Mouse (Mus musculus): ENCODE results near the gene Adipoq. TPM values are rescaled to one million over a fixed set of nuclear protein-coding genes. Genes with fewer than 3 reads are reported as not detected.

Gene Adipoq
- polyA plus RNA-seq, 2 experiments = 0.26 to 0.29 TPM

DNA sequence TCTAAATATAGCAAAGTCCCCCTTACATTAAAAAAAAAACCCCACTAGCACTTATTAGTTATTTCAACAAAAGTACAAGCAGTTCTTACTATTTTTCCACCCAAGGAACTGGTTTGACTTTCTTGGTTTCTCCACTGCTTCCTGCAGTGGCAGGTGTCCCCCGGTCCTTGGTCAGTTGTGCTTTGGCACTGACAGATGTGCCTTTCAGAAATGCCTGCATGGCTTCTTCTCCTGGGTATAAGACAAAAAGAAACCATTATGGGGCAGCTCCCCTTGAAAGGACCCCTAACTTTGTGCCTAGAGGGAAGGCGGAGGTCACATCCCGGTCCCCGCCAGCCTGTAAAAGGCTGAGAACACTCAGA is 19.0 kb upstream of the Adipoq start:
- Histone ChIP-seq H3K9me3 (ENCODE audit: control insufficient read depth, low read length) (no peaks in the 10 kb centered on the region), H3K9ac (ENCODE audit: low read depth, low read length, severe bottlenecking) (peak overlapping the region; percentile 96), H3K4me1 (ENCODE audit: control insufficient read depth, insufficient read depth, low read length) (peaks cover 11% of the 10 kb centered on the region; the same call in 1 of the 2 replicates), H3K4me3 (replicated peaks; ENCODE audit: low read length) (peak overlapping the region; percentile 73), H3K27me3 (ENCODE audit: control insufficient read depth, insufficient read depth, low read length) (no peaks in the 10 kb centered on the region), H3K36me3 (ENCODE audit: control insufficient read depth, insufficient read depth, low read length) (peaks cover 14% of the 10 kb centered on the region), H3K4me2 (replicated peaks; ENCODE audit: low read depth, low read length, severe bottlenecking) (peak overlapping the region; percentile 63), H3K27ac (replicated peaks; ENCODE audit: low read depth, low read length) (peak overlapping the region; percentile 98)
- ATAC-seq (ENCODE audit: low FRiP score, low read depth) (peak; percentile 14; the same call in 1 of the 2 replicates), DNase-seq (ENCODE audit: low spot score) (no peak)
- no peak for TF ChIP-seq POLR2A (IDR thresholded peaks at IDR 0.05; ENCODE audit: borderline replicate concordance, extremely low read depth, insufficient read depth, insufficient read length)
- 0% methylated on average over 4 of the region's 4 CpGs for WGBS

DNA sequence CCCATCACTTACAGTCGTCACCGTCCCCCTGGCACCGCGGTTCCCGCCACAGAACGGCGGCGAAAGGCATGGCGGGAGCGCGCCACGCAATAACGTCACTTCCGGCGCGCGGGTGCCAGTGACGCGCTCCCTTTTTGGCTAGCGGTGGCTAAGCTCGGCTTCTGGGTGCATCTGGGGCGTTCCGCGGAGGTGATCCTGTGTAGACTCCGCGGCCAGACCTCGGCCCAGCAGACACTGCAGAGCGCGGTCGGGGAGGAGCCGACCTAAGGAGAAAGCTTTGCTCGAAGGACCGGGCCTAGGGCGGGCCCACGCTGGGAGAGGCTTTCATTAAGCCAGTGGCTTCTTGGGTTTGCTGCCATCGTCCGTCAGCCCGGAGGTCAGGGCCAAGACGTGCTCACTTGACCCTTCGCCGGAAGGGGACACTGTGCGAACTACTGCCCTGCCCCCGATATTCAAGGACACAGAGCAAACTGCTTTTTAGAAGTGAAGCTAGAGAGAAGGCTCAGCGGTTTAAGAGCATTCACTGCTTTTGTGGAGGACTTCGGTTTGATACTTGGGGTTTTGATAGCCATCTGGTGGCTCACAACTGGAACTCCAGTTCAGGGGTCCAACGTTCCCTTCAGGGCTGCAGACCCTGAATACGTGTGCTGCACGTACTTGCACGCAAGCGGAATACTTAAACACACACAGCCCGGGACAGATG is 18.5 kb upstream of the Adipoq start, which contains the start of gene Rfc4:
TSS of gene Rfc4 (minus strand) at position 65 of the 703 bp plus-strand sequence.
- under 1% methylated on average over 47 of the region's 51 CpGs for WGBS
- DNase-seq (ENCODE audit: low spot score) = peak; percentile 92
- TF ChIP-seq POLR2A (IDR thresholded peaks at IDR 0.05; ENCODE audit: borderline replicate concordance, extremely low read depth, insufficient read depth, insufficient read length) = peak; percentile 65; the same call in 1 of the 2 replicates

DNA sequence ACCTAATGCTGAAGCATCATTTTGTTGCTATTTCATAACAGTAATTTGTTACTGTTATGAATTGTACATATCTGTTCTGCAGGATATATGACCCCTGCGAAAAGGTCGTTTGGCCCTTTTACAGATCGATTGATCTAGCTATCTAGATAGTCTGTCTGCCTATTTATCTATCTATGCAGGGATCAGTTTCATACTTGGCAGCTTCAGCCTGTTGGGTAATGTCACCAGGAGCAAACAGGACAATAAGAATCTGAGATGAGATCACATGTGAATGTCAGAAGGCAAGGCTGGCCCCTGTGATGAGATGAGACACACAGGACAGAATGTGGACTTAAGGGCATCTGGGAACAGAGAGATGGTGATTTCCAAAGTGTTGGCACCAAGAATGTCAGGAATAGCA is 16.0 kb upstream of the Adipoq start:
- Histone ChIP-seq H3K9me3 (ENCODE audit: control insufficient read depth, low read length) (no peaks in the 10 kb centered on the region), H3K27ac (replicated peaks; ENCODE audit: low read depth, low read length) (no peak overlapping the region), H3K36me3 (ENCODE audit: control insufficient read depth, insufficient read depth, low read length) (no peaks in the 10 kb centered on the region), H3K4me3 (replicated peaks; ENCODE audit: low read length) (no peak overlapping the region), H3K4me2 (replicated peaks; ENCODE audit: low read depth, low read length, severe bottlenecking) (no peak overlapping the region), H3K4me1 (ENCODE audit: control insufficient read depth, insufficient read depth, low read length) (peaks cover 11% of the 10 kb centered on the region; the same call in 1 of the 2 replicates), H3K27me3 (ENCODE audit: control insufficient read depth, insufficient read depth, low read length) (no peaks in the 10 kb centered on the region), H3K9ac (ENCODE audit: low read depth, low read length, severe bottlenecking) (no peak overlapping the region)
- ATAC-seq (ENCODE audit: low FRiP score, low read depth) (no peak), DNase-seq (ENCODE audit: low spot score) (no peak)
- WGBS = 87% methylated on average over 3 of the region's 3 CpGs
- TF ChIP-seq POLR2A (IDR thresholded peaks at IDR 0.05; ENCODE audit: borderline replicate concordance, extremely low read depth, insufficient read depth, insufficient read length) = no peak

More for the DNA sequence above, 18.5 kb upstream of the Adipoq start, which contains the start of gene Rfc4:
- peaks cover 10% of the 10 kb centered on the region for H3K36me3 ChIP-seq (ENCODE audit: control insufficient read depth, insufficient read depth, low read length)
- ATAC-seq (ENCODE audit: low FRiP score, low read depth) = peak; percentile 93
- H3K9me3 ChIP-seq (ENCODE audit: control insufficient read depth, low read length) = no peaks in the 10 kb centered on the region
- peaks cover 11% of the 10 kb centered on the region; the same call in 1 of the 2 replicates for H3K4me1 ChIP-seq (ENCODE audit: control insufficient read depth, insufficient read depth, low read length)
- H3K27me3 ChIP-seq (ENCODE audit: control insufficient read depth, insufficient read depth, low read length) = no peaks in the 10 kb centered on the region
- peak within 1 kb of the TSS; percentile 73 for H3K4me3 ChIP-seq (replicated peaks; ENCODE audit: low read length)
- peak within 1 kb of the TSS; percentile 63 for H3K4me2 ChIP-seq (replicated peaks; ENCODE audit: low read depth, low read length, severe bottlenecking)
- peak within 1 kb of the TSS; percentile 96 for H3K9ac ChIP-seq (ENCODE audit: low read depth, low read length, severe bottlenecking)
- H3K27ac ChIP-seq (replicated peaks; ENCODE audit: low read depth, low read length) = peak within 1 kb of the TSS; percentile 98

DNA sequence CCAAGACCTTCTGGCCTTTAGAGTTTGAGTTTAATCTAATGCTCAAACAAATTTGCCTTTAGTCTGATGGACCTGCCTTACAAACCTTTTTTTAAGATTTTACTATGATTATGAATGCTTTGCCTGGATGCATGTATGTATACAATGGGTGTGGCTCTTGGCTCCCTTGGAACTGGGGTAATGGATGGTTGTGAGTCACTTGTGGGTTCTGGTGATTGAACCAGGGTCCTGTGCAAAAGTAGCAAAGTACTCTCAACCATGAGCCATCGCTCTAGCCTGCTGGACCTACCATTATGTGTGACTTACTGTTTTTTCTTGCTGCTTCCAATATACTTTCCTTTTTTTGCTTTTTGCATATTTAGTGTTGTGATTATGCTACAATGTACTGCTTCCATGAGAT is 14.0 kb upstream of the Adipoq start:
- WGBS = 93% methylated on average over 1 of the region's 1 CpGs
- Histone ChIP-seq H3K9ac (ENCODE audit: low read depth, low read length, severe bottlenecking) (no peak overlapping the region), H3K4me1 (ENCODE audit: control insufficient read depth, insufficient read depth, low read length) (peaks cover 5% of the 10 kb centered on the region; the same call in 1 of the 2 replicates), H3K27me3 (ENCODE audit: control insufficient read depth, insufficient read depth, low read length) (no peaks in the 10 kb centered on the region), H3K4me2 (replicated peaks; ENCODE audit: low read depth, low read length, severe bottlenecking) (no peak overlapping the region), H3K9me3 (ENCODE audit: control insufficient read depth, low read length) (no peaks in the 10 kb centered on the region), H3K27ac (replicated peaks; ENCODE audit: low read depth, low read length) (no peak overlapping the region), H3K4me3 (replicated peaks; ENCODE audit: low read length) (no peak overlapping the region), H3K36me3 (ENCODE audit: control insufficient read depth, insufficient read depth, low read length) (no peaks in the 10 kb centered on the region)
- TF ChIP-seq POLR2A (IDR thresholded peaks at IDR 0.05; ENCODE audit: borderline replicate concordance, extremely low read depth, insufficient read depth, insufficient read length) = no peak
- no peak for DNase-seq (ENCODE audit: low spot score)
- ATAC-seq (ENCODE audit: low FRiP score, low read depth) = no peak

DNA sequence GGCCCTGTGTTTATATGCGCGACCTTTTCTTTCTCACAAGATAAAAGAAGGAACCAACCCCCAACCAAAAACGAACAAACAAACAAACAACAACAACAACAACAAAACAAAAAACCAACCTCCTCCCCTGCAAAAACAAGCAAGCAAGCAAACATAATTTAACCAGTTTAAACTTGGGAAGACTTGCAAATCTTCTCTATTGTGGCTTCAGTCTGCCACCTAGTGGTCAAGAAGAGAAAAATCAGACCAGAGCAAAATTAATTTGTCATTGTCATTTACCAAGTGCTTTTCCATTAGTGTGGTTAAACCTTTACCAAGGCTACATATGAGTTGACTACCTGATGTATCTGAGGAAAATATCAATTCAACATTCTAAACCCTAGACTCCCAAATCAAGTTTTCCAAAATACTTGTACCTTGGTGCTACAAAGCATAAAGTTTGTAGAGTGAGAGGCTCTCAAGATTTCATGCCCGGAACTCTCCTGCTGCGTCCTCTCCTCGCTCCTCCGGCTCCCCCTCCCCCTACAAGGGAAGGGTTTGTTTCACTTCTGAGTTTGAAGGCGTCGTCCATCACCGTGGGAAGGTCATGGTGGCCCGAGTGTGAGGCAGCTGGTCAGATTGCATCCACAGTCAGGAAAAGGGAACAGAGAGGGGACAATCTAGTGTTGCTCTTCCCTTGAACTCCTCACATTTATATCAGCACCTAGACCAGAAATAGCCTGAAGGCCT is 10.8 kb upstream of the Adipoq start:
- no peak for TF ChIP-seq POLR2A (IDR thresholded peaks at IDR 0.05; ENCODE audit: borderline replicate concordance, extremely low read depth, insufficient read depth, insufficient read length)
- no peaks in the 10 kb centered on the region for H3K9me3 ChIP-seq (ENCODE audit: control insufficient read depth, low read length)
- no peaks in the 10 kb centered on the region for H3K4me1 ChIP-seq (ENCODE audit: control insufficient read depth, insufficient read depth, low read length)
- no peak overlapping the region for H3K27ac ChIP-seq (replicated peaks; ENCODE audit: low read depth, low read length)
- no peak overlapping the region for H3K4me2 ChIP-seq (replicated peaks; ENCODE audit: low read depth, low read length, severe bottlenecking)
- DNase-seq (ENCODE audit: low spot score) (peak; percentile 61), ATAC-seq (ENCODE audit: low FRiP score, low read depth) (0 out of 2 replicates have a peak, but pooled peaks have one; percentile 23)
- 24% methylated on average over 11 of the region's 11 CpGs for WGBS
- no peak overlapping the region for H3K4me3 ChIP-seq (replicated peaks; ENCODE audit: low read length)
- H3K27me3 ChIP-seq (ENCODE audit: control insufficient read depth, insufficient read depth, low read length) = no peaks in the 10 kb centered on the region
- H3K36me3 ChIP-seq (ENCODE audit: control insufficient read depth, insufficient read depth, low read length) = no peaks in the 10 kb centered on the region
- H3K9ac ChIP-seq (ENCODE audit: low read depth, low read length, severe bottlenecking) = no peak overlapping the region

All from limb, embryonic 14.5 days (tissue).